Mouse (Mus musculus): ENCODE measurements around the gene Ndufaf2. TPM values are rescaled to one million over a fixed set of nuclear protein-coding genes. Genes with fewer than 3 reads are reported as not detected.

The Ndufaf2 gene
- polyA plus RNA-seq, 1 experiment from 2014 or later, result 65.3 TPM

GRCm38 (mm10) chr13:108064331-108064730 is 94.1 kb downstream of the Ndufaf2 start:
- Histone ChIP-seq H3K36me3 (ENCODE audit: control insufficient read depth, insufficient read depth, low read length) (no peaks in the 10 kb centered on the region), H3K9me3 (replicated peaks; ENCODE audit: control insufficient read depth, low read length) (no peaks in the 10 kb centered on the region), H3K27ac (ENCODE audit: low read depth, low read length) (no peak overlapping the region), H3K27me3 (ENCODE audit: control insufficient read depth, insufficient read depth, low read length) (no peaks in the 10 kb centered on the region), H3K4me3 (ENCODE audit: low read depth, low read length) (no peak overlapping the region), H3K4me1 (ENCODE audit: control insufficient read depth, insufficient read depth, low read length) (no peaks in the 10 kb centered on the region), H3K9ac (ENCODE audit: low read depth, low read length) (no peak overlapping the region), H3K4me2 (no peak overlapping the region)
- 80% methylated on average over 6 of the region's 6 CpGs for WGBS (ENCODE audit: insufficient replicate concordance)
- no peak for ATAC-seq (replicated peaks; ENCODE audit: insufficient number of reproducible peaks, low FRiP score, low TSS enrichment)

GRCm38 (mm10) chr13:108063374-108064134 is 94.9 kb downstream of the Ndufaf2 start:
- Histone ChIP-seq H3K4me3 (ENCODE audit: low read depth, low read length) (no peak overlapping the region), H3K9ac (ENCODE audit: low read depth, low read length) (no peak overlapping the region), H3K4me2 (no peak overlapping the region), H3K27me3 (ENCODE audit: control insufficient read depth, insufficient read depth, low read length) (no peaks in the 10 kb centered on the region), H3K27ac (ENCODE audit: low read depth, low read length) (no peak overlapping the region), H3K9me3 (replicated peaks; ENCODE audit: control insufficient read depth, low read length) (no peaks in the 10 kb centered on the region), H3K36me3 (ENCODE audit: control insufficient read depth, insufficient read depth, low read length) (no peaks in the 10 kb centered on the region), H3K4me1 (ENCODE audit: control insufficient read depth, insufficient read depth, low read length) (no peaks in the 10 kb centered on the region)
- no peak for ATAC-seq (replicated peaks; ENCODE audit: insufficient number of reproducible peaks, low FRiP score, low TSS enrichment)
- WGBS (ENCODE audit: insufficient replicate concordance), result 78% methylated on average over 11 of the region's 11 CpGs

GRCm38 (mm10) chr13:108062900-108063299 is 95.5 kb downstream of the Ndufaf2 start:
- Histone ChIP-seq H3K9ac (ENCODE audit: low read depth, low read length) (no peak overlapping the region), H3K4me1 (ENCODE audit: control insufficient read depth, insufficient read depth, low read length) (no peaks in the 10 kb centered on the region), H3K9me3 (replicated peaks; ENCODE audit: control insufficient read depth, low read length) (no peaks in the 10 kb centered on the region), H3K27me3 (ENCODE audit: control insufficient read depth, insufficient read depth, low read length) (no peaks in the 10 kb centered on the region), H3K36me3 (ENCODE audit: control insufficient read depth, insufficient read depth, low read length) (no peaks in the 10 kb centered on the region), H3K27ac (ENCODE audit: low read depth, low read length) (no peak overlapping the region), H3K4me3 (ENCODE audit: low read depth, low read length) (no peak overlapping the region), H3K4me2 (no peak overlapping the region)
- WGBS (ENCODE audit: insufficient replicate concordance), result 69% methylated on average over 5 of the region's 5 CpGs
- ATAC-seq (replicated peaks; ENCODE audit: insufficient number of reproducible peaks, low FRiP score, low TSS enrichment), result no peak

- H3K4me3 ChIP-seq (ENCODE audit: low read depth, low read length), result no peak overlapping the region
- no peak overlapping the region for H3K4me2 ChIP-seq
- WGBS (ENCODE audit: insufficient replicate concordance), result 70% methylated on average over 8 of the region's 8 CpGs
- no peaks in the 10 kb centered on the region for H3K27me3 ChIP-seq (ENCODE audit: control insufficient read depth, insufficient read depth, low read length)
- H3K9me3 ChIP-seq (replicated peaks; ENCODE audit: control insufficient read depth, low read length), result no peaks in the 10 kb centered on the region
- no peaks in the 10 kb centered on the region for H3K4me1 ChIP-seq (ENCODE audit: control insufficient read depth, insufficient read depth, low read length)
- H3K36me3 ChIP-seq (ENCODE audit: control insufficient read depth, insufficient read depth, low read length), result no peaks in the 10 kb centered on the region
- no peak overlapping the region for H3K27ac ChIP-seq (ENCODE audit: low read depth, low read length)
- no peak overlapping the region for H3K9ac ChIP-seq (ENCODE audit: low read depth, low read length)
- ATAC-seq (replicated peaks; ENCODE audit: insufficient number of reproducible peaks, low FRiP score, low TSS enrichment), result no peak
These were observed 97.4 kb downstream of the Ndufaf2 start for GRCm38 (mm10) chr13:108060936-108061578.

- no peak overlapping the region for H3K9ac ChIP-seq (ENCODE audit: low read depth, low read length)
- H3K4me3 ChIP-seq (ENCODE audit: low read depth, low read length), result no peak overlapping the region
- 69% methylated on average over 7 of the region's 7 CpGs for WGBS (ENCODE audit: insufficient replicate concordance)
- no peaks in the 10 kb centered on the region for H3K36me3 ChIP-seq (ENCODE audit: control insufficient read depth, insufficient read depth, low read length)
- H3K4me1 ChIP-seq (ENCODE audit: control insufficient read depth, insufficient read depth, low read length), result no peaks in the 10 kb centered on the region
- H3K27me3 ChIP-seq (ENCODE audit: control insufficient read depth, insufficient read depth, low read length), result no peaks in the 10 kb centered on the region
- no peak for ATAC-seq (replicated peaks; ENCODE audit: insufficient number of reproducible peaks, low FRiP score, low TSS enrichment)
- H3K9me3 ChIP-seq (replicated peaks; ENCODE audit: control insufficient read depth, low read length), result no peaks in the 10 kb centered on the region
- H3K4me2 ChIP-seq, result no peak overlapping the region
- no peak overlapping the region for H3K27ac ChIP-seq (ENCODE audit: low read depth, low read length)
These were observed 98.0 kb downstream of the Ndufaf2 start for GRCm38 (mm10) chr13:108060286-108060885.

- ATAC-seq (replicated peaks; ENCODE audit: insufficient number of reproducible peaks, low FRiP score, low TSS enrichment), result no peak
- WGBS (ENCODE audit: insufficient replicate concordance), result 63% methylated on average over 3 of the region's 3 CpGs
- H3K36me3 ChIP-seq (ENCODE audit: control insufficient read depth, insufficient read depth, low read length), result no peaks in the 10 kb centered on the region
- no peaks in the 10 kb centered on the region for H3K9me3 ChIP-seq (replicated peaks; ENCODE audit: control insufficient read depth, low read length)
- H3K27me3 ChIP-seq (ENCODE audit: control insufficient read depth, insufficient read depth, low read length), result no peaks in the 10 kb centered on the region
- no peak overlapping the region for H3K4me2 ChIP-seq
- no peak overlapping the region for H3K9ac ChIP-seq (ENCODE audit: low read depth, low read length)
- no peak overlapping the region for H3K4me3 ChIP-seq (ENCODE audit: low read depth, low read length)
- H3K27ac ChIP-seq (ENCODE audit: low read depth, low read length), result no peak overlapping the region
- no peaks in the 10 kb centered on the region for H3K4me1 ChIP-seq (ENCODE audit: control insufficient read depth, insufficient read depth, low read length)
These were observed 101.5 kb downstream of the Ndufaf2 start for GRCm38 (mm10) chr13:108056896-108057295.

GRCm38 (mm10) chr13:108047364-108047763 is 111.1 kb downstream of the Ndufaf2 start:
- Histone ChIP-seq H3K27ac (ENCODE audit: low read depth, low read length) (no peak overlapping the region), H3K27me3 (ENCODE audit: control insufficient read depth, insufficient read depth, low read length) (no peaks in the 10 kb centered on the region), H3K4me3 (ENCODE audit: low read depth, low read length) (no peak overlapping the region), H3K36me3 (ENCODE audit: control insufficient read depth, insufficient read depth, low read length) (peaks cover 3% of the 10 kb centered on the region; the same call in 1 of the 2 replicates), H3K9ac (ENCODE audit: low read depth, low read length) (no peak overlapping the region), H3K9me3 (replicated peaks; ENCODE audit: control insufficient read depth, low read length) (no peaks in the 10 kb centered on the region), H3K4me1 (ENCODE audit: control insufficient read depth, insufficient read depth, low read length) (peaks cover 10% of the 10 kb centered on the region; the same call in 1 of the 2 replicates), H3K4me2 (no peak overlapping the region)
- WGBS (ENCODE audit: insufficient replicate concordance), result 87% methylated on average over 6 of the region's 6 CpGs
- no peak for ATAC-seq (replicated peaks; ENCODE audit: insufficient number of reproducible peaks, low FRiP score, low TSS enrichment)

GRCm38 (mm10) chr13:108046891-108047290 is 111.5 kb downstream of the Ndufaf2 start:
- Histone ChIP-seq H3K9me3 (replicated peaks; ENCODE audit: control insufficient read depth, low read length) (no peaks in the 10 kb centered on the region), H3K4me2 (no peak overlapping the region), H3K27me3 (ENCODE audit: control insufficient read depth, insufficient read depth, low read length) (no peaks in the 10 kb centered on the region), H3K9ac (ENCODE audit: low read depth, low read length) (no peak overlapping the region), H3K4me3 (ENCODE audit: low read depth, low read length) (no peak overlapping the region), H3K27ac (ENCODE audit: low read depth, low read length) (no peak overlapping the region), H3K4me1 (ENCODE audit: control insufficient read depth, insufficient read depth, low read length) (peaks cover 10% of the 10 kb centered on the region; the same call in 1 of the 2 replicates), H3K36me3 (ENCODE audit: control insufficient read depth, insufficient read depth, low read length) (peaks cover 3% of the 10 kb centered on the region; the same call in 1 of the 2 replicates)
- no peak for ATAC-seq (replicated peaks; ENCODE audit: insufficient number of reproducible peaks, low FRiP score, low TSS enrichment)
- WGBS (ENCODE audit: insufficient replicate concordance), result 75% methylated on average over 6 of the region's 6 CpGs

All from heart, embryonic 11.5 days (tissue).